Mouse (Mus musculus) forebrain, embryonic 14.5 days (tissue): ENCODE data around the gene Mfsd4b2. TPM values are rescaled to one million over a fixed set of nuclear protein-coding genes. Genes with fewer than 3 reads are reported as not detected.
A peak's percentile ranks its signal among the peaks of the same experiment; 100 is the strongest.

ENCODE experiments used
- ATAC-seq: fragments of 200-750 bp; cut with Nextera tagmentation; 2 replicates; pipeline ENCODE4 v1.8.0; 2017; ENCODE audit warnings: mild to moderate bottlenecking, moderate library complexity
- DNase-seq: peaks from one replicate; pipeline ENCODE4 v3.0.0-alpha.2; 2015; ENCODE audit warnings: low spot score
- H3K27ac ChIP-seq: fragments of 300-500 bp; sonication (generic); 2 replicates; pipeline ENCODE4 v1.5.1; 2014; ENCODE audit warnings: low read depth, mild to moderate bottlenecking, control low read depth, low read length, moderate library complexity
- H3K27me3 ChIP-seq: fragments of 300-500 bp; sonication (generic); replicated peaks from 2 replicates; pipeline ENCODE4 v1.6.1; 2014; ENCODE audit warnings: low read length, control low read depth, mixed read lengths; ENCODE audit not compliant: control insufficient read depth, insufficient read depth
- H3K36me3 ChIP-seq: fragments of 300-500 bp; sonication (generic); 2 replicates; pipeline ENCODE4 v1.6.1; 2014; ENCODE audit warnings: low read length, control low read depth; ENCODE audit not compliant: control insufficient read depth, insufficient read depth
- H3K4me1 ChIP-seq: fragments of 300-500 bp; sonication (generic); 2 replicates; pipeline ENCODE4 v1.6.1; 2014; ENCODE audit warnings: antibody characterized with exemption, low read length, control low read depth; ENCODE audit not compliant: control insufficient read depth, insufficient read depth
- H3K4me2 ChIP-seq: fragments of 300-500 bp; sonication (generic); 2 replicates; pipeline ENCODE4 v1.6.1; 2014; ENCODE audit warnings: mild to moderate bottlenecking, control low read depth, low read length
- H3K4me3 ChIP-seq: fragments of 300-500 bp; sonication (generic); 2 replicates; pipeline ENCODE4 v1.5.1; 2014; ENCODE audit warnings: low read depth, low read length, control low read depth
- H3K9ac ChIP-seq: fragments of 300-500 bp; sonication (generic); 2 replicates; pipeline ENCODE4 v1.6.1; 2014; ENCODE audit warnings: mild to moderate bottlenecking, low read length, control low read depth, moderate library complexity
- H3K9me3 ChIP-seq: fragments of 300-500 bp; sonication (generic); replicated peaks from 2 replicates; pipeline ENCODE4 v1.6.1; 2016; ENCODE audit warnings: low read length, control low read depth, mixed read lengths; ENCODE audit not compliant: control insufficient read depth
- WGBS: fragments of 180-500 bp; shearing (Covaris S2); extraction: QIAGEN DNeasy Blood & Tissue Kit; methylation state at CpG from one replicate; pipeline ENCODE4 v1.1.7; 2014; 5-methylcytosine and 5-hydroxymethylcytosine counted together
- polyA plus RNA-seq: library from polyadenylated mRNA; unstranded; fragments of >200 nt; fragmentation: Nextera tagmentation; extraction: Ambion mirVana; gene quantifications from 2 replicates; pipeline ENCODE4 v1.2.1, GENCODE M21; 2014

The Mfsd4b2 gene
- polyA plus RNA-seq: not detected in 2 replicates

- peak within 1 kb of the TSS; percentile 63 for H3K9ac ChIP-seq
- under 1% methylated on average over 41 of the region's 41 CpGs for WGBS
Observed at GRCm38 (mm10) chr10:39926616-39927139, at the start of gene Mfsd4b2. TSS of gene Mfsd4b2 (minus strand) at chr10:39926923.

GRCm38 (mm10) chr10:39975771-39976170 lies 49.0 kb upstream of the Mfsd4b2 start:
- no peak overlapping the region for H3K9ac ChIP-seq
- DNase-seq: no peak

More at GRCm38 (mm10) chr10:39926616-39927139, at the start of gene Mfsd4b2:
- Histone ChIP-seq H3K9me3 (no peaks in the 10 kb centered on the region), H3K4me2 (peak within 1 kb of the TSS; percentile 62), H3K27ac (no peak within 1 kb of the TSS), H3K4me3 (peak within 1 kb of the TSS; percentile 31), H3K4me1 (no peaks in the 10 kb centered on the region; the same call in 1 of the 2 replicates), H3K27me3 (no peaks in the 10 kb centered on the region; the same call in 1 of the 2 replicates), H3K36me3 (no peaks in the 10 kb centered on the region)
- peak; percentile 44 for DNase-seq
- peak; percentile 52; the same call in 1 of the 2 replicates for ATAC-seq

GRCm38 (mm10) chr10:39974982-39975381 lies 48.3 kb upstream of the Mfsd4b2 start:
- no peak overlapping the region for H3K27ac ChIP-seq
- DNase-seq (no peak), ATAC-seq (no peak)
- no peaks in the 10 kb centered on the region for H3K27me3 ChIP-seq
- no peaks in the 10 kb centered on the region for H3K4me1 ChIP-seq
- WGBS: 71% methylated on average over 11 of the region's 11 CpGs
- H3K9ac ChIP-seq: no peak overlapping the region
- no peak overlapping the region for H3K4me3 ChIP-seq
- H3K9me3 ChIP-seq: 0 out of 2 replicates have a peak, but pooled peaks cover 7% of the 10 kb centered on the region
- H3K36me3 ChIP-seq: no peaks in the 10 kb centered on the region
- no peak overlapping the region for H3K4me2 ChIP-seq

More at GRCm38 (mm10) chr10:39975771-39976170, 49.0 kb upstream of the Mfsd4b2 start:
- no peaks in the 10 kb centered on the region for H3K4me1 ChIP-seq
- WGBS: 39% methylated on average over 2 of the region's 2 CpGs
- 0 out of 2 replicates have a peak, but pooled peaks cover 7% of the 10 kb centered on the region for H3K9me3 ChIP-seq
- H3K27me3 ChIP-seq: no peaks in the 10 kb centered on the region
- no peak overlapping the region for H3K4me2 ChIP-seq
- no peaks in the 10 kb centered on the region for H3K36me3 ChIP-seq
- ATAC-seq: no peak
- H3K4me3 ChIP-seq: no peak overlapping the region
- no peak overlapping the region for H3K27ac ChIP-seq

DNA sequence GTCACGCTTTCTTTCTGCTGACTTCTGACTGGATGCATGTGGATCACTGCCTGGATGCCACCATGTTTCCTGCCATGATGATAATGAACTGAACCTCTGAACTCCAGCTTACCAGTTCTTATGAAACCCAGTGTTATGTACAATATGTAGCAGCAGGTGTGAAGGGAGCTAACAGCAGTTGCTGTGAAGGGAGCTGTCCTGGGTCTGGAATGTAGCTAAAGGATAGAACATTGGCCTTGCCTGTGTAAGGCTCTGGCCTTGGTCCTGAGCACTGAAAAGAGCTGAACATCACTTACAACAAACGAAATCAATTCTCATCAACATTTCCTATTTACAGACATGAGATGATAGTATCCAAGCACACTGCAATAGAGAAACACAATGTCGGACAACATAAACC lies 40.8 kb upstream of the Mfsd4b2 start:
- Histone ChIP-seq H3K9ac (no peak overlapping the region), H3K4me3 (no peak overlapping the region), H3K27ac (no peak overlapping the region), H3K36me3 (no peaks in the 10 kb centered on the region), H3K4me1 (no peaks in the 10 kb centered on the region), H3K9me3 (no peaks in the 10 kb centered on the region), H3K4me2 (no peak overlapping the region), H3K27me3 (no peaks in the 10 kb centered on the region)
- 87% methylated on average over 3 of the region's 3 CpGs for WGBS
- no peak for DNase-seq
- ATAC-seq: no peak

DNA sequence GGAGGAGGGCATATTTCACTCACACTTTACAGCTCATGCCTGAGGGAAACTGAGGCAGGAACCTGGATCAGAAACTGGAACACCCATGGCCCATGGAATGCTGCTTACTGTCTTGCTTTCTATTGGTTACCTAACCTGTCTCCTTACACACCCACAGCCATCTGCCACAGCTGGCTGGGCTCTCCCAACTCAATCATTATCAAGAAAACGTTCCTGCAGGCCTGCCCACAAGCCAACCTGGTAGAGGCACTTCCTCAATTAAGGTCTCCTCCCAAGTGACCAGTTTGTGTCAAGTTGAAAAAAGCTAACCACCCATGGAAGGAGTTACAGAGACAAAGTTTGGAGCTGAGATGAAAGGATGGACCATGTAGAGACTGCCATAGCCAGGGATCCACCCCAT lies 35.2 kb upstream of the Mfsd4b2 start:
- Histone ChIP-seq H3K27me3 (no peaks in the 10 kb centered on the region), H3K4me3 (no peak overlapping the region)

DNA sequence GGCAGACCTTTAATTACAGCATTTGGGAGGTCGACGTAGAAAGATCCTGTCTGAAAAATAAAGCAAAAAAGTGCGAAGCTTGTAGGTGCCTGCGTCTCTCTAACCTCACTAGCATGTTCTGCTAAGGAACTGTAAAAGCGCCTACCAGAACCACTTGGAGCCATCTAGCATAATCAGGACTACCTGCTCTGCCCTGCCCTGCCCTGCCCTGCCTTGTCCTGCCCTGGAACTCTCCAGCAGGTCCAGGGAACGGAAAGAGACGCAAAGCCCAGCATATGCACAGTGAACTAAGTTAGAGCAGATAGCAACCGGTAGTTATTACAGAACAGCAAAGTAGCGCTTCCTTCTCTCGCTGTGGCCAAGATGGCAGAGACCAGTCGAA lies 33.7 kb upstream of the Mfsd4b2 start:
- ATAC-seq (peak; percentile 38), DNase-seq (no peak)
- H3K27me3 ChIP-seq: no peaks in the 10 kb centered on the region
- peak overlapping the region; percentile 45 for H3K4me3 ChIP-seq
- no peak overlapping the region for H3K27ac ChIP-seq
- peak overlapping the region; percentile 94 for H3K4me2 ChIP-seq
- 46% methylated on average over 11 of the region's 11 CpGs for WGBS
- 0 out of 2 replicates have a peak, but pooled peaks cover 3% of the 10 kb centered on the region for H3K4me1 ChIP-seq
- 0 out of 2 replicates have a peak overlapping the region, but pooled peaks have one; percentile 3 for H3K9ac ChIP-seq
- no peaks in the 10 kb centered on the region for H3K36me3 ChIP-seq
- no peaks in the 10 kb centered on the region for H3K9me3 ChIP-seq

More for the DNA sequence above, 35.2 kb upstream of the Mfsd4b2 start:
- H3K4me2 ChIP-seq: no peak overlapping the region
- H3K4me1 ChIP-seq: 0 out of 2 replicates have a peak, but pooled peaks cover 3% of the 10 kb centered on the region
- H3K9ac ChIP-seq: no peak overlapping the region
- no peak for ATAC-seq
- no peak for DNase-seq
- H3K36me3 ChIP-seq: no peaks in the 10 kb centered on the region
- H3K9me3 ChIP-seq: no peaks in the 10 kb centered on the region
- 55% methylated on average over 1 of the region's 1 CpGs for WGBS
- no peak overlapping the region for H3K27ac ChIP-seq

- H3K9ac ChIP-seq: peak within 1 kb of the TSS; percentile 58
- H3K36me3 ChIP-seq: no peaks in the 10 kb centered on the region
- 0 out of 2 replicates have a peak, but pooled peaks cover 3% of the 10 kb centered on the region for H3K4me1 ChIP-seq
- H3K4me2 ChIP-seq: peak within 1 kb of the TSS; percentile 94
- H3K4me3 ChIP-seq: peak within 1 kb of the TSS; percentile 45
- no peak within 1 kb of the TSS for H3K27ac ChIP-seq
- peak; percentile 97 for DNase-seq
- peak; percentile 100 for ATAC-seq
- H3K9me3 ChIP-seq: no peaks in the 10 kb centered on the region
- WGBS: under 1% methylated on average over 38 of the region's 38 CpGs
- H3K27me3 ChIP-seq: no peaks in the 10 kb centered on the region
Observed at GRCm38 (mm10) chr10:39959761-39960440, 33.2 kb upstream of the Mfsd4b2 start, which contains the start of gene Mfsd4b3. TSS of gene Mfsd4b3 (minus strand) at chr10:39960153.

GRCm38 (mm10) chr10:39958266-39958665 lies 31.5 kb upstream of the Mfsd4b2 start:
- no peaks in the 10 kb centered on the region for H3K9me3 ChIP-seq
- no peak overlapping the region for H3K9ac ChIP-seq
- no peak overlapping the region for H3K27ac ChIP-seq
- no peaks in the 10 kb centered on the region for H3K36me3 ChIP-seq
- H3K4me2 ChIP-seq: no peak overlapping the region
- DNase-seq: peak; percentile 53
- 0 out of 2 replicates have a peak, but pooled peaks cover 3% of the 10 kb centered on the region for H3K4me1 ChIP-seq
- H3K27me3 ChIP-seq: no peaks in the 10 kb centered on the region
- no peak overlapping the region for H3K4me3 ChIP-seq
- no peak for ATAC-seq
- WGBS: 62% methylated on average over 4 of the region's 4 CpGs
